Mouse (Mus musculus) limb, embryonic 15.5 days (tissue): ENCODE results near the gene Ppie. TPM values are rescaled to one million over a fixed set of nuclear protein-coding genes. Genes with fewer than 3 reads are reported as not detected.
"Not testable (repeated sequence)": the region's sequence is repeated elsewhere in the genome, so short reads cannot be mapped to it uniquely, and the experiment has no call there.

Experiments
- ATAC-seq: fragments of 200-750 bp; cut with Nextera tagmentation; 2 replicates; pipeline ENCODE4 v1.8.0; 2017; ENCODE audit warnings: low read depth, moderate TSS enrichment; ENCODE audit not compliant: insufficient number of reproducible peaks, low FRiP score, low TSS enrichment
- H3K27ac ChIP-seq: fragments of 300-500 bp; sonication (generic); 2 replicates; pipeline ENCODE4 v1.5.1; 2015; ENCODE audit warnings: moderate library complexity, mild to moderate bottlenecking, inconsistent platforms
- H3K27me3 ChIP-seq: fragments of 300-500 bp; sonication (generic); 2 replicates; pipeline ENCODE4 v1.6.1; 2015; ENCODE audit warnings: inconsistent platforms
- H3K36me3 ChIP-seq: fragments of 300-500 bp; sonication (generic); 2 replicates; pipeline ENCODE4 v1.6.1; 2015; ENCODE audit warnings: inconsistent platforms
- H3K4me1 ChIP-seq: fragments of 300-500 bp; sonication (generic); 2 replicates; pipeline ENCODE4 v1.6.1; 2015; ENCODE audit warnings: inconsistent platforms
- H3K4me2 ChIP-seq: fragments of 300-500 bp; sonication (generic); 2 replicates; pipeline ENCODE4 v1.6.1; 2015; ENCODE audit warnings: mild to moderate bottlenecking, inconsistent platforms
- H3K4me3 ChIP-seq: fragments of 300-500 bp; sonication (generic); 2 replicates; pipeline ENCODE4 v1.5.1; 2015; ENCODE audit warnings: mild to moderate bottlenecking, inconsistent platforms
- H3K9ac ChIP-seq: fragments of 300-500 bp; sonication (generic); 2 replicates; pipeline ENCODE4 v1.6.1; 2015; ENCODE audit warnings: inconsistent platforms
- H3K9me3 ChIP-seq: fragments of 300-500 bp; sonication (generic); 2 replicates; pipeline ENCODE4 v1.6.1; 2016; ENCODE audit warnings: inconsistent platforms
- WGBS: fragments of 180-500 bp; shearing (Covaris S2); methylation state at CpG from one replicate; pipeline ENCODE4 v1.1.7; 2015; 5-methylcytosine and 5-hydroxymethylcytosine counted together
- polyA plus RNA-seq: library from polyadenylated mRNA; unstranded; fragments of >200 nt; fragmentation: Nextera tagmentation; extraction: Ambion mirVana; gene quantifications from 2 replicates; pipeline ENCODE4 v1.2.1, GENCODE M21; 2015

Gene Ppie
- 93.2 and 94.9 TPM in 2 replicates for polyA plus RNA-seq

DNA sequence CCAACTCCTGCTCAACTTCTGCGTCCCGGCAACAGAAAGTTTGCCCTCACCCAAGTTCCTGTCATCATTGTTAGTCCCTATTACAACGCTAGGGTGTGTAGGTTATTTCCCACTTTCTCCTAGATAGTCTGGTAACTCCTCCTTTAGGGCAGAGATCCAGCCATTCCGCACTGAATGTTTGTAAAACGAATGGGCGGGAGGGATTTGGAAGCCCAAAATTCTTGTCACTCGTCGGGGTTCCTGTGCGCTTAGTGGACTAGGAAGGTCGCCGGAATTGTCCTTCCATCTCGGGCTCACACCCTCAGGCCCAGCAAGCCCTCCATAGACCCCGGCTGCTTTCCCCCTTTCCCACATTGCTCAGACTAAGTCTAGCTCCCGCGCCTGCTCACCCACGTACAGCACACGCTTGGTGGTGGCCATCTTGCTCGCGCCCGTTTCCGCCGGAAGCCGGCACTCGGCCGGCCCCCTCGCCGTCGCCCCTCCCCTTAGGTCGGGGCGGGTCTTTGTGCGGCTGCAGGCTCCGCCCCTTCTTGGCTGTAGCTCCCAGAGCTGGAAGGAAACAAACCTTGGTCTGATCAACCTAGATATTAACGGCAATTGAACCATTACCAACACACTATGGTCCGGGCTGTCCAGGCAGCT, at the start of gene Ppie:
Gene Ppie, minus strand, starts transcription at position 439 of the 642 bp plus-strand sequence.
- Histone ChIP-seq H3K4me3 (peak within 1 kb of the TSS; percentile 68), H3K27me3 (0 out of 2 replicates have a peak, but pooled peaks cover 5% of the 10 kb centered on the region), H3K9ac (peak within 1 kb of the TSS; percentile 52), H3K27ac (peak within 1 kb of the TSS; percentile 94), H3K9me3 (no peaks in the 10 kb centered on the region), H3K4me2 (peak within 1 kb of the TSS; percentile 63), H3K36me3 (peaks cover 15% of the 10 kb centered on the region), H3K4me1 (peaks cover 10% of the 10 kb centered on the region)
- peak; percentile 94 for ATAC-seq
- WGBS = 0% methylated on average over 34 of the region's 34 CpGs

DNA sequence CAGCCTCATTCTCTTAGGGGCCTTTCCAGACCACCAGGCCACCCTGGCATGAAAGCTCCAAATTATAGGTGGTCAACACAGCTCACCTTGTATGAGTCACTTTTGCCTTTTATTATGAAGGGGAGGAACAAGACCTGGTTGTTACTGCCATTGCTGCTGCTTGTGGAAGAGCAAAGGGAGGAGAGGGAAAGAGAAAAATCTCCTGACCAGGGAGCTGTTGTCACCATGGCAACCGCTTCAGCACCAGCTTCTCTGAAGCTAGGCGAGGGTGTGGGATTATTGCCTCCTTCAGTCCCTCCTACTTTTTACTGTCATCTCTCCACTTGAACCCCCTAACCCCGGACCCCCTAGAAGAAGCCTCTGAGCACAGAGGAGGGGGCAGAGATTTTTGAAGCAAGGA, 45.1 kb upstream of the Ppie start:
- Histone ChIP-seq H3K27ac (no peak overlapping the region), H3K27me3 (peaks cover 70% of the 10 kb centered on the region), H3K4me3 (no peak overlapping the region), H3K9me3 (no peaks in the 10 kb centered on the region), H3K4me1 (peaks cover 19% of the 10 kb centered on the region), H3K4me2 (no peak overlapping the region), H3K36me3 (no peaks in the 10 kb centered on the region), H3K9ac (no peak overlapping the region)
- 41% methylated on average over 3 of the region's 3 CpGs for WGBS
- no peak for ATAC-seq

DNA sequence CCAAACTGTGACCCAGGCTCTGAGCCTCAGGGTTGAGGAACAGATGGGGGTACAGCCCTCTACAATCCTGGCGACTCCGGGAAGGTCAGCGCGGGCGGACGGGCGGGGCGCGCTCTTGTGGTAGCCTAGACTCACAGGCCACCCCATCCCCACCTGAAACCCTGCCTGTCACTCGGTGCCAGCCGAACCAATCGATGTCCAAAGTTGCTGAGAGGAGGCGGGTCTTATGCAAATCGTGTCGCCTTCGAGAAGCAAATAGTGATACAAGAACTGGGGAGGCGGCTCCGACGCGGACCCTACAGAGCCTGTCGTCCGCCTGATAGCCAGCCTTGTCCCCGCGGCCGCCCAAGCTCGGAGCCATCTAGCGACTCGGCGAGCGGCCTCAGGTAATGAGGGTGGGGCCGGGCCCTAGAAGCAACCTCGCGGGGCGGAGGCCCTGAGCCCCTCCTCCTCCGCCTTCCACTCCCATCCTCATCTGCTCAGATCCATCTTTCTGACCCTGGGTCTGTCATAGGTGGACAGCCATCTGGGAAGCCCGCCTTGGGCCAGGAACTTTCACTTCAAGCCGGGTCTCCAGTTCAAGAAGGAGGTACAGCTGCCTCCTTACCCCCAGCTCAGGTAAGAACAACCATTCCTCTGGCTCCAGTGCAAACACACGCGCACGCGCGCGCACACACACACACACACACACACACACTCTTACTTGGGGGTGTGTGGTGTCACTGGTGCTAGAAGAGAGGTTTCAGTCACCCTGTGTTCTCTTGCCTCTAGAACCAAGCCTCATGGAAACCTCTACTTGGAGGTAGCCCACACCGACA, 43.7 kb upstream of the Ppie start:
- no peak overlapping the region for H3K9ac ChIP-seq
- WGBS = 12% methylated on average over 42 of the region's 44 CpGs
- H3K4me2 ChIP-seq = peak overlapping the region; percentile 77
- H3K27ac ChIP-seq = no peak overlapping the region
- peak; percentile 69; the same call in 1 of the 2 replicates for ATAC-seq
- peaks cover 70% of the 10 kb centered on the region for H3K27me3 ChIP-seq
- peaks cover 19% of the 10 kb centered on the region for H3K4me1 ChIP-seq
- H3K9me3 ChIP-seq = no peaks in the 10 kb centered on the region
- H3K4me3 ChIP-seq = peak overlapping the region; percentile 46
- no peaks in the 10 kb centered on the region for H3K36me3 ChIP-seq

DNA sequence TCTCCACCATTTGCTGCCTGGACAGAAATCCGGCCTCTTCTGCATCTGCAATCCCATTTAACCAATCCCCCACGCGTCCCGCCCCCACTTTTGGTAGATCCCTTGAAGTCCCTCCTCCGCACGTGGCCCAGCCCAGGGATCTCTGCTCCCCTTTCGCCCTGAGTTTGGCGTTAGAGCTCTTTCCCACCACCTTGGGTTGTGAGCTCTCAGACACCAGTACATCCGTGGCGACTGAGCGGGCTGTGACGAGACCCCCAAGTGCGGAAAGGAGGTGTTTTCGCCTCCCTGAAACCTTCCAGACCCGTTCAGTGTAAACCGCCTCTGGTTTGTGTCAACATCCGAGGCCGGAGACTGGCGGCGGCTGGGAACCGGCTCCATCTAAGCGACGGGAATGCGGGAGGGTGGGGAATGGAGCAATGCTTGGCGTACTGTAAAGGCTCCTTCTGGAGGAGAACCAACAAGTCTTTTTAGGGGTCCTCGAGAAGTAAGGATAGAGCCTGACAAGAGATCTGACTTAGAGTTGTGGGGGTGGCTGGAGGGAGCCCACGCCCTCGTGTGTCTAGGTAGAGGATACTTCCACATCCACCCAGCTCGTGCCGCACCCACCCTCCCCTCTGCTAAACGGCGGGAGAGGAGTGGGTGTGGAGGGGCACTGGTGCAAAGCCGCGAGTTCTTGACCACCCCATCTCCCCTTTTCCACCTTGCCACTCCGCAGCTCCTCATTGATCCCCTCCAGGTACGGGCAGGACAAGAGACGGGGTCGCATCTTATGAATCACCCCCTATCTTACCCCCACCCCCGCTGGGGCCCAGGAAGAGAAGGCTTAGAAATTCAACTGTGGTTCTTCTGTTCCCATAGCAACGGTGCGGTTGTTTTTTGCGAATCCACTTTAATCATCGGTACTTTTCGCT, 42.8 kb upstream of the Ppie start, which contains the start of gene Hpcal4:
Gene Hpcal4, plus strand, starts transcription at position 900 of the 911 bp plus-strand sequence.
- Histone ChIP-seq H3K9ac (no peak within 1 kb of the TSS), H3K4me1 (peaks cover 19% of the 10 kb centered on the region), H3K27me3 (peaks cover 70% of the 10 kb centered on the region), H3K4me3 (peak within 1 kb of the TSS; percentile 46), H3K9me3 (no peaks in the 10 kb centered on the region), H3K36me3 (no peaks in the 10 kb centered on the region), H3K27ac (no peak within 1 kb of the TSS), H3K4me2 (peak within 1 kb of the TSS; percentile 77)
- 0 out of 2 replicates have a peak, but pooled peaks have one; percentile 37 for ATAC-seq
- under 1% methylated on average over 44 of the region's 44 CpGs for WGBS

DNA sequence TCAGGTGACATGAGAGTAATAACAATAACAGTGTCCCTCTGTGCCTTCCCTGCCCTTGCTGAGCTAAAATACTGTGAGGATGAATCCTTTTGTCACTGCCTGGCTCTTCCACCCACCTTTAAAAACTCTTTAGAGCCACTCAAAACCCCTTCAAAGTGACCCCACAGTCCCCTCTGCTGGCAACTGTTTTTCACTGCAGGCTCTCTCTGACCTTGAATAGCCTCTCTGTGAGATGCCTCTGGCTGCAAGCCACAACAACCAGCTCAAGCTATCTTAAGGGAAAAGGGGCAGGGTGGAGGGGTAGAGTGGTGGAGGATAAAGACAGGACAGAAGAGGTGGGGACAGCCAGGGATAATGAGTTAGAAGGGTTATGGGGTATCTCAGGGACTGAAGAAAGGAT, 32.1 kb upstream of the Ppie start:
- Histone ChIP-seq H3K4me1 (no peaks in the 10 kb centered on the region), H3K9me3 (0 out of 2 replicates have a peak, but pooled peaks cover 4% of the 10 kb centered on the region), H3K36me3 (no peaks in the 10 kb centered on the region), H3K27me3 (peaks cover 28% of the 10 kb centered on the region; the same call in 1 of the 2 replicates), H3K4me3 (no peak overlapping the region), H3K4me2 (no peak overlapping the region), H3K9ac (no peak overlapping the region), H3K27ac (no peak overlapping the region)
- no peak for ATAC-seq

DNA sequence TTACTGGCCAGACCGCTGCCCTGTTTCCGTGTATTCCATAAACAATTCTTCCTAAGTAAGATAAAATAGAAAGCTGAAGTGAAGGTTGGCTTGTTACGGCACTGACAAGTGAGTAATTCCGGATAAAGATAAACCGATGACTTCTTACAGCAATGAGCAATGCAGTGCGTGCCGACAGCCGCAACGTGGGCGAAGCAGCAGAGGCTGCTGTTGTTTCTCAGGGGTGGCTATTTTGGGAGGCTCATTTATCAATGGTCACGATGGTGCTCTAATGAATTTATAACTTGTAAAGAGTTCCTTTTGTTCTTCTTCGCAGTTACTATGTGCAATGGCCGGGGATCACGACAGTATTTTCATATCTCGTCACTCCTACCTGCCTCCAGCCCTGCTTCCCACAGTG, 24.4 kb upstream of the Ppie start:
- ATAC-seq = no peak
- H3K36me3 ChIP-seq = no peaks in the 10 kb centered on the region
- 82% methylated on average over 15 of the region's 15 CpGs for WGBS
- no peak overlapping the region for H3K4me3 ChIP-seq
- no peaks in the 10 kb centered on the region for H3K27me3 ChIP-seq
- H3K9me3 ChIP-seq = no peaks in the 10 kb centered on the region
- no peak overlapping the region for H3K27ac ChIP-seq
- no peak overlapping the region for H3K9ac ChIP-seq
- no peak overlapping the region for H3K4me2 ChIP-seq
- no peaks in the 10 kb centered on the region for H3K4me1 ChIP-seq

DNA sequence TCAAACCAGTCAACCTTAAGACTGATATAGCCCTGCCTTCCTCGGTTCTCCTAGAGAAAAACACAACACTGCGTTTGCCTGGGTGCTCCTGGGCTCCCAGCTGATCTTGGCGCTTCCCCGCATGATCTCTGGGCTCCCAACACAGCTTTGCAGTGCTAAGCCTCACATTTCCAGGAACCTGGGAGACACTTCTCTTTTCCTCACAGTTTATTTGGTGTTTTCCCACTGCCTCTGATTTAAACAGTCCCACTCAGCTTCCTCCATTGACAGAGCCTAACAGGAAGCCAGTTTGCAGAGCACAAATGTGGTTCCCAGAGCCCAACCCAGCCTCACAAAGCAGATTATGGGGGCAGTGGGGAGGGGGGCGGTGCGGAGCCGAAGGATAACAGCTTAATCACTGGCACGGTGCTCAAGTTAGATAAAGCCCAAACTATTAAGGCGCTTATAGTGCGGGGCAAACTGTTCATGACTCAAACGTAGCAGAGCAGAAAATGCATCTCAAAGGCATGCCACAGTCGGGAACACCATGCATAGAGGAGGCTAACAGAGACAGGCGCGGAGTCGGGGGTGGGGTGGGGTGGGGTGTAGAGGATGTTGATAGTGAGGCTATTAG, 22.7 kb upstream of the Ppie start:
- peak overlapping the region; percentile 26; the same call in 1 of the 2 replicates for H3K4me2 ChIP-seq
- ATAC-seq = no peak
- H3K36me3 ChIP-seq = no peaks in the 10 kb centered on the region
- no peaks in the 10 kb centered on the region for H3K4me1 ChIP-seq
- H3K9me3 ChIP-seq = no peaks in the 10 kb centered on the region
- no peak overlapping the region for H3K27ac ChIP-seq
- no peaks in the 10 kb centered on the region for H3K27me3 ChIP-seq
- WGBS = 20% methylated on average over 15 of the region's 15 CpGs
- H3K4me3 ChIP-seq = no peak overlapping the region
- H3K9ac ChIP-seq = no peak overlapping the region

DNA sequence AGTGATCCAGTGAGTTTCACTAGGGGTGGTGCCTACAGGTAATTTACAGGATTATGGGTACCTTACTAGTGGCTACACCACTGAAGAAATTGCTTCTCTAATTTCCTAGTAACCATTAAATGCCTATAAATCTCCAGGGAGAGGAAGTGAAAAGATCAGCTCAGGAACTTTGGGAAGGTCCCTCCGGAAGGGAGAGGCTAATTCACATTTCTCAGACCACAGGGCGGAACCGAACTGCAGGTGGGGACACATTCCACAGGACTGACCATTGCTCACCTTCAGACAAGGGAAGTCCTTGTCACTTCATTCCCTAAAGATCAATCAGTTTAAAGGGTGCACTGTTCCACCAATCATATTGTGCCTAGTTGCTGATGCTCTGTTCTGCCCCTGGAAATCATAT, 21.5 kb upstream of the Ppie start:
- 57% methylated on average over 3 of the region's 3 CpGs for WGBS
- not testable (repeated sequence) for H3K27me3 ChIP-seq, H3K9me3 ChIP-seq, ATAC-seq, H3K27ac ChIP-seq, H3K4me1 ChIP-seq, H3K9ac ChIP-seq, H3K36me3 ChIP-seq, H3K4me3 ChIP-seq, H3K4me2 ChIP-seq

DNA sequence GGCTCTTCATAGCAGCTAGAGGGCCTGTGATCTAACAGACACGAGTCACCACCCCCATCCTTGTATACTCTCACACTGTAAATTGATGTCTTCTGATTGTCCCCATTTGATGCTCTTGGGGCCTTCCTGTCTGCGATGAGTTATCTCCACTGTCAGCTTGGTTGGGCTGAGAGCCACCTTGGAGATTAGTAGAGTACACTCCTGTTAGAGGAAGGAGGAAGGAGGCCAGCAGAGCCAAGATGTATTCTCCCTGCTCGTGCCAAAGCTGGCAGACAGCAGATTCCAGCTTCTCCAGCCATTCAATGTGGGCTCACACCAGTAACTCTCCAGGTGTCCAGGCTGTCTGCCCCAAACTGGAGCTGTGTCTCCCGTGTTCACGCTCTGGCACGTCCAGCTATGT, 20.8 kb upstream of the Ppie start:
- WGBS = 78% methylated on average over 6 of the region's 6 CpGs
- Histone ChIP-seq H3K4me3 (no peak overlapping the region), H3K4me1 (no peaks in the 10 kb centered on the region), H3K27ac (no peak overlapping the region), H3K9ac (no peak overlapping the region), H3K4me2 (no peak overlapping the region), H3K36me3 (no peaks in the 10 kb centered on the region), H3K27me3 (no peaks in the 10 kb centered on the region), H3K9me3 (no peaks in the 10 kb centered on the region)
- ATAC-seq = no peak

DNA sequence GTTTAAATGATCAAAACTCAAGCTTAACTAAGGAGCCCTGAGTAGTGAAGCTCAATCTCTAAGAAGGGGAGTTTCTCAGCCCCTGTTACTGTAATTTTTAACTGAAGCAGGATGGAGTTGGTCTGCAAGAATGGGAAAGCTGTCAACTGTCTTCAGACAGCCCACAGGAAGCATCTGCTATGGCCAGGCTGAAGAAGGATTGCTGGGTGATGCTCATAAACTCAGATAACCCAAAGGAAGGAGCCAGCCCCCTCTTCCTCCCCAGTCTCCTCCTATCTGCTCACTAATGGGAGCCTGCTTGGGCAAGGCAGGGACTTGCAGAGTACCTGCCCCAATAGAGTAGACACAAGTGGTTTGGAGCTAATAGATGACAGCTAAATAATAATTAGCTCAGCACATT, 16.1 kb upstream of the Ppie start:
- H3K9me3 ChIP-seq = no peaks in the 10 kb centered on the region
- no peak overlapping the region for H3K4me3 ChIP-seq
- no peaks in the 10 kb centered on the region for H3K27me3 ChIP-seq
- H3K4me1 ChIP-seq = no peaks in the 10 kb centered on the region
- H3K27ac ChIP-seq = no peak overlapping the region
- H3K9ac ChIP-seq = 0 out of 2 replicates have a peak overlapping the region, but pooled peaks have one; percentile 14
- no peak overlapping the region for H3K4me2 ChIP-seq
- no peaks in the 10 kb centered on the region for H3K36me3 ChIP-seq
- ATAC-seq = no peak

DNA sequence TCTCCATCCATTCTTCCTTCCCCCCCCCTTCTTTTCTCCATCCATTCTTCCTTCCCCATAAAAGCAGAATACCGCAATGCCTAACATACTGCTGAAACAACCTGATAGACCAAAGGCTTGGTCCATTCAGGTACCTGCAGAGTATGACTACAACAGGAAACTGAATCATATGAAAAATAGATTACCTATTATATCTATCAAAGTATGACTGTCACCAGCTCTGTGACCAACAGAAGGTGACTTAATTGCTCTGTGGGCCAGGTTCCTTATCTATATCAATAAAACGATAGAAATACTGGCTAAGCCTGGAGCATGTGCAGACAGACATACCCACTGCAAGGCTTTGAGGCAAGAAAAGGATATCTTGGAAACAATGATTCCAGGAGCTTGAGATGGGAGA, 15.7 kb upstream of the Ppie start:
- Histone ChIP-seq H3K9ac (no peak overlapping the region), H3K27me3 (no peaks in the 10 kb centered on the region), H3K4me1 (no peaks in the 10 kb centered on the region), H3K4me3 (no peak overlapping the region), H3K36me3 (no peaks in the 10 kb centered on the region), H3K9me3 (no peaks in the 10 kb centered on the region), H3K4me2 (no peak overlapping the region), H3K27ac (no peak overlapping the region)
- 61% methylated on average over 2 of the region's 2 CpGs for WGBS
- no peak for ATAC-seq
